Mouse (Mus musculus) mouse embryonic stem cell (cell line): ENCODE data around the gene Mlh1.

ENCODE experiments used
- in situ Hi-C, 2 experiments: fragments of 300-500 bp; cut with MboI; formaldehyde crosslinking; loops; 1 replicate in 1 of 2; 3 replicates in 1 of 2; pipeline ENCODE4 v1.14.3; 2019 to 2020; ENCODE audit warnings: low sequenced_read_pairs in 2 of 2, low pct_unique_long_range_greater_than_20kb in 1 of 2, mixed read lengths in 1 of 2; ENCODE audit not compliant: unreplicated experiment in 1 of 2

Mlh1 gene

GRCm38 (mm10) chr9:111188731-111189130 is 82.9 kb downstream of the Mlh1 start:
- in situ Hi-C loops, result no loop called here

GRCm38 (mm10) chr9:111186861-111187260 is 84.7 kb downstream of the Mlh1 start:
- in situ Hi-C loops, result no loop called here

GRCm38 (mm10) chr9:111184929-111185328 is 86.7 kb downstream of the Mlh1 start:
- in situ Hi-C loops, result no loop called here

GRCm38 (mm10) chr9:111182176-111182575 is 89.4 kb downstream of the Mlh1 start:
- in situ Hi-C loops, result no loop called here

GRCm38 (mm10) chr9:111178971-111179370 is 92.6 kb downstream of the Mlh1 start:
- in situ Hi-C loops, result no loop called here
